Mouse (Mus musculus): ENCODE results near the gene Tmem30b.

DNA sequence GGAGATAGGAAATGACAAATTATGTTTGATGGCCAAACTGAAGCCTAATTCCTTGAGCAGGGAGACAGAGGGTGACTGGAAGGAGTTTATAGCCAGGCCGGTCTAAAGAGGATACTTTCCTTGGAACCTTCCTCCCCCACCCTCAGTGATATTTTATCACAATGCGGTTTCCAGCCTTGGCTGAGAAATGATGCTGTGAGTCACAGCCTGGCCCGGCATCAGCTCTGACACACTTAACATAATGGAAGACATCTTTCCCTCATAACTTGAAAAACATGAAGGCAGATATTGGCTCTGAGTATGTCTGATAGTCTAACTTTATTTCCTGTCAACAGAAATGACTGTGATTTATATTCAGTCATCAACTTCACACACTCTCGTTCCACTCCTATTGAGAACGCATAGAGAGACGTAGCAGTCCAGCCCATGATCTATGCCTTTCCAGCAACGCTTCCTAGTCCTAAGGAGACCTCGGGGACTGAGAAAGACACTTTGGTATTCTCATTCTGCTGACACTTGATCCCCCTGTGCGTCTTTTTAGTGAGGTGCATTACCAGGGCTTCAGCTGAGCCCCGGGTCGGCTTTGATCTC, 14.2 kb downstream of the Tmem30b start:
- TF ChIP-seq CTCF (IDR thresholded peaks at IDR 0.05; ENCODE audit: low read depth) (no peak), EP300 (IDR thresholded peaks at IDR 0.05; ENCODE audit: low read depth) (no peak)

All from heart, postnatal 0 days (tissue).